Mouse (Mus musculus) G1E (cell line): ENCODE results near the gene Cenpa. TPM values are rescaled to one million over a fixed set of nuclear protein-coding genes. Genes with fewer than 3 reads are reported as not detected.
A peak's percentile ranks its signal among the peaks of the same experiment; 100 is the strongest.

Experiments
- ATAC-seq: 2 replicates; pipeline ENCODE4 v1.8.0; 2016; ENCODE audit warnings: mild to moderate bottlenecking; ENCODE audit not compliant: insufficient number of reproducible peaks, poor library complexity, low FRiP score, severe bottlenecking; ENCODE audit errors: extremely low read depth
- DNase-seq: peaks from one replicate; pipeline ENCODE4 v3.0.0; 2012; ENCODE audit warnings: low spot score
- H3K27me3 ChIP-seq: 2 replicates; pipeline ENCODE4 v1.6.1; 2012; ENCODE audit warnings: mild to moderate bottlenecking, low read length, inconsistent platforms; ENCODE audit not compliant: insufficient read depth
- H3K36me3 ChIP-seq: replicated peaks from 2 replicates; pipeline ENCODE3; 2012; ENCODE audit warnings: mild to moderate bottlenecking, inconsistent platforms
- H3K4me1 ChIP-seq: 2 replicates; pipeline ENCODE4 v1.6.1; 2012; ENCODE audit warnings: low read depth, low read length, inconsistent platforms, mixed read lengths; ENCODE audit not compliant: insufficient read depth
- H3K4me3 ChIP-seq: 2 replicates; pipeline ENCODE4 v1.5.1; 2012; ENCODE audit warnings: low read depth, mild to moderate bottlenecking, inconsistent platforms, low read length, moderate library complexity, mixed read lengths
- H3K9me3 ChIP-seq: replicated peaks from 2 replicates; pipeline ENCODE4 v1.6.1; 2012; ENCODE audit warnings: inconsistent platforms
- CTCF ChIP-seq: IDR thresholded peaks from 2 replicates; pipeline ENCODE4 v1.5.1; 2012; ENCODE audit warnings: low read depth, low read length, inconsistent platforms, mixed read lengths
- GATA1 ChIP-seq: IDR thresholded peaks from 2 replicates; pipeline ENCODE4 v1.6.1; 2012; ENCODE audit warnings: borderline replicate concordance, low read length, inconsistent platforms, mixed read lengths
- GATA2 ChIP-seq: IDR thresholded peaks from 2 replicates; pipeline ENCODE4 v1.6.1; 2012; ENCODE audit warnings: low read depth, low read length, inconsistent platforms, borderline replicate concordance
- POLR2AphosphoS5 ChIP-seq: IDR thresholded peaks from 2 replicates; pipeline ENCODE4 v1.6.1; 2012; ENCODE audit warnings: low read depth, low read length, inconsistent platforms; ENCODE audit not compliant: insufficient replicate concordance
- TAL1 ChIP-seq: conservative IDR thresholded peaks from 2 replicates; pipeline ENCODE4 v1.6.1; 2012; ENCODE audit warnings: low read depth, low read length, inconsistent platforms, mixed read lengths
- polyA plus RNA-seq: library from polyadenylated mRNA; stranded (reverse); fragments of >175 nt; gene quantifications from 2 replicates; pipeline ENCODE4 v1.2.3, GENCODE M21; 2012
- total RNA-seq, 2 experiments: library from RNA; stranded (forward) in 1 of 2; stranded (reverse) in 1 of 2; fragments of 200-1000 nt in 1 of 2; fragments of >200 nt in 1 of 2; fragmentation: Nextera tagmentation in 1 of 2; gene quantifications; 2 replicates each; pipeline ENCODE4 v1.2.3; 2014 to 2017

The Cenpa gene
- total and polyA plus RNA-seq, 3 experiments = 113 to 307 (median 203) TPM

GRCm38 (mm10) chr5:30636994-30637393, 29.6 kb upstream of the Cenpa start:
- Histone ChIP-seq H3K36me3 (no peaks in the 10 kb centered on the region), H3K4me1 (no peaks in the 10 kb centered on the region), H3K9me3 (no peaks in the 10 kb centered on the region), H3K27me3 (peaks cover 46% of the 10 kb centered on the region), H3K4me3 (no peak overlapping the region)
- DNase-seq (no peak), ATAC-seq (no peak)
- TF ChIP-seq TAL1 (no peak), CTCF (no peak), GATA2 (no peak), POLR2AphosphoS5 (no peak), GATA1 (no peak)

- H3K4me3 ChIP-seq = no peak overlapping the region
- H3K27me3 ChIP-seq = peaks cover 49% of the 10 kb centered on the region
- DNase-seq (peak; percentile 39), ATAC-seq (no peak)
- no peaks in the 10 kb centered on the region for H3K36me3 ChIP-seq
- H3K9me3 ChIP-seq = no peaks in the 10 kb centered on the region
- TF ChIP-seq TAL1 (no peak), GATA2 (no peak), POLR2AphosphoS5 (no peak), GATA1 (no peak), CTCF (no peak)
- H3K4me1 ChIP-seq = no peaks in the 10 kb centered on the region
These were observed 28.5 kb upstream of the Cenpa start for GRCm38 (mm10) chr5:30638041-30638440.

GRCm38 (mm10) chr5:30643477-30644179, 22.9 kb upstream of the Cenpa start:
- Histone ChIP-seq H3K4me3 (no peak overlapping the region), H3K27me3 (peaks cover 32% of the 10 kb centered on the region), H3K9me3 (no peaks in the 10 kb centered on the region), H3K36me3 (no peaks in the 10 kb centered on the region), H3K4me1 (peaks cover 12% of the 10 kb centered on the region)
- TF ChIP-seq POLR2AphosphoS5 = no peak
- TF ChIP-seq CTCF = no peak
- no peak for TF ChIP-seq GATA1
- ATAC-seq (no peak), DNase-seq (no peak)

GRCm38 (mm10) chr5:30646036-30646435, 20.5 kb upstream of the Cenpa start:
- TF ChIP-seq POLR2AphosphoS5 (no peak), GATA2 (no peak), TAL1 (no peak)
- peaks cover 22% of the 10 kb centered on the region for H3K36me3 ChIP-seq
- peaks cover 18% of the 10 kb centered on the region for H3K27me3 ChIP-seq
- peaks cover 26% of the 10 kb centered on the region for H3K4me1 ChIP-seq
- DNase-seq (no peak), ATAC-seq (no peak)
- no peak overlapping the region for H3K4me3 ChIP-seq
- H3K9me3 ChIP-seq = no peaks in the 10 kb centered on the region

DNA sequence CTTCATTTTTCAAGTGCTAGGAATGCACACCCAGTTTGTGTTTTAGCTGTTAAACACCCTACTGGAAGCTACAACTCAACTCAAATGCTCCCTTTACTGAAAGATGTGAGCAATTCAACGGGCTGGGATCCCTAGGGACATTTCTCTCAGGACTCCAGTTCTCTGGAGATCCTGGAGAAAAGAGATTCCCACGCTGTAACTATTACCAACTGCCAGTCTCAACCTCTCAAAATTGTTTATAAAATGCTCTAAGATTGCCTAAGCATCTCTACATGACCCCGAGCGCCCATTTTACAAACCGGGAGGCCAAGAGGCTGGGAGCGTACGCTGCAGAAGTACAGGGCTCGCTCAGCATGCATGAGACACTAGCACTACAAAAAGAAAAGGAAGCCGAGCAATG, 19.2 kb upstream of the Cenpa start:
- no peak for ATAC-seq
- H3K4me3 ChIP-seq = peak overlapping the region; percentile 97

GRCm38 (mm10) chr5:30647815-30648560, 18.6 kb upstream of the Cenpa start, which contains the start of gene Slc35f6:
Gene Slc35f6, plus strand, starts transcription at chr5:30647933.
- TF ChIP-seq TAL1 (no peak), GATA2 (no peak), POLR2AphosphoS5 (no peak), GATA1 (no peak), CTCF (no peak)
- no peaks in the 10 kb centered on the region for H3K9me3 ChIP-seq
- ATAC-seq (peak; percentile 89), DNase-seq (peak; percentile 93)
- peaks cover 4% of the 10 kb centered on the region for H3K27me3 ChIP-seq
- peaks cover 41% of the 10 kb centered on the region for H3K36me3 ChIP-seq
- H3K4me1 ChIP-seq = peaks cover 27% of the 10 kb centered on the region
- H3K4me3 ChIP-seq = peak within 1 kb of the TSS; percentile 97

More for the DNA sequence above, 19.2 kb upstream of the Cenpa start:
- peaks cover 35% of the 10 kb centered on the region for H3K36me3 ChIP-seq
- no peak for TF ChIP-seq GATA2
- TF ChIP-seq GATA1 = no peak
- no peak for TF ChIP-seq POLR2AphosphoS5
- no peak for TF ChIP-seq TAL1
- TF ChIP-seq CTCF = no peak
- H3K9me3 ChIP-seq = no peaks in the 10 kb centered on the region
- H3K4me1 ChIP-seq = peaks cover 27% of the 10 kb centered on the region
- DNase-seq = no peak
- H3K27me3 ChIP-seq = peaks cover 6% of the 10 kb centered on the region
